Mouse (Mus musculus): ENCODE results near the gene Cdc14a. TPM values are rescaled to one million over a fixed set of nuclear protein-coding genes. Genes with fewer than 3 reads are reported as not detected.

Gene Cdc14a
- polyA plus RNA-seq, 1 experiment: 4.7 TPM

- no peak for TF ChIP-seq POLR2A (IDR thresholded peaks at IDR 0.05; ENCODE audit: low read depth, low read length)
- no peak for TF ChIP-seq CTCF (IDR thresholded peaks at IDR 0.05; ENCODE audit: extremely low read depth, insufficient read depth, insufficient read length, insufficient replicate concordance)
- Histone ChIP-seq H3K36me3 (ENCODE audit: control insufficient read depth, insufficient read depth, low read length) (peaks cover 6% of the 10 kb centered on the region), H3K27me3 (ENCODE audit: control insufficient read depth, insufficient read depth, low read length) (no peaks in the 10 kb centered on the region), H3K27ac (ENCODE audit: insufficient read depth, low read length) (no peak overlapping the region), H3K4me3 (ENCODE audit: extremely low read depth, insufficient read depth, insufficient read length) (no peak overlapping the region), H3K4me1 (ENCODE audit: control insufficient read depth, insufficient read depth, insufficient read length) (no peaks in the 10 kb centered on the region)
- WGBS: 95% methylated on average over 11 of the region's 11 CpGs
- DNase-seq (ENCODE audit: low read depth in 1 of 2, low spot score in 2 of 2): no peak
Measured at GRCm38 (mm10) chr3:116401436-116401835, 22.4 kb downstream of the Cdc14a start.

- 92% methylated on average over 22 of the region's 22 CpGs for WGBS
- H3K27ac ChIP-seq (ENCODE audit: insufficient read depth, low read length): no peak overlapping the region
- DNase-seq (ENCODE audit: low read depth in 1 of 2, low spot score in 2 of 2): no peak
- H3K27me3 ChIP-seq (ENCODE audit: control insufficient read depth, insufficient read depth, low read length): no peaks in the 10 kb centered on the region
- H3K4me1 ChIP-seq (ENCODE audit: control insufficient read depth, insufficient read depth, insufficient read length): no peaks in the 10 kb centered on the region; the same call in 1 of the 2 replicates
- no peak for TF ChIP-seq POLR2A (IDR thresholded peaks at IDR 0.05; ENCODE audit: low read depth, low read length)
- no peak for TF ChIP-seq CTCF (IDR thresholded peaks at IDR 0.05; ENCODE audit: extremely low read depth, insufficient read depth, insufficient read length, insufficient replicate concordance)
- peaks cover 6% of the 10 kb centered on the region for H3K36me3 ChIP-seq (ENCODE audit: control insufficient read depth, insufficient read depth, low read length)
- H3K4me3 ChIP-seq (ENCODE audit: extremely low read depth, insufficient read depth, insufficient read length): no peak overlapping the region
Measured at GRCm38 (mm10) chr3:116399349-116400090, 24.3 kb downstream of the Cdc14a start.

- TF ChIP-seq POLR2A (IDR thresholded peaks at IDR 0.05; ENCODE audit: low read depth, low read length) (no peak), CTCF (IDR thresholded peaks at IDR 0.05; ENCODE audit: extremely low read depth, insufficient read depth, insufficient read length, insufficient replicate concordance) (no peak)
- Histone ChIP-seq H3K27ac (ENCODE audit: insufficient read depth, low read length) (no peak overlapping the region), H3K4me1 (ENCODE audit: control insufficient read depth, insufficient read depth, insufficient read length) (no peaks in the 10 kb centered on the region; the same call in 1 of the 2 replicates), H3K36me3 (ENCODE audit: control insufficient read depth, insufficient read depth, low read length) (peaks cover 6% of the 10 kb centered on the region), H3K4me3 (ENCODE audit: extremely low read depth, insufficient read depth, insufficient read length) (no peak overlapping the region), H3K27me3 (ENCODE audit: control insufficient read depth, insufficient read depth, low read length) (no peaks in the 10 kb centered on the region)
- 46% methylated on average over 10 of the region's 10 CpGs for WGBS
- no peak for DNase-seq (ENCODE audit: low read depth in 1 of 2, low spot score in 2 of 2)
Measured at GRCm38 (mm10) chr3:116398543-116398942, 25.3 kb downstream of the Cdc14a start.

- H3K27me3 ChIP-seq (ENCODE audit: control insufficient read depth, insufficient read depth, low read length): no peaks in the 10 kb centered on the region
- peaks cover 5% of the 10 kb centered on the region for H3K36me3 ChIP-seq (ENCODE audit: control insufficient read depth, insufficient read depth, low read length)
- TF ChIP-seq CTCF (IDR thresholded peaks at IDR 0.05; ENCODE audit: extremely low read depth, insufficient read depth, insufficient read length, insufficient replicate concordance): no peak
- 89% methylated on average over 7 of the region's 7 CpGs for WGBS
- H3K4me1 ChIP-seq (ENCODE audit: control insufficient read depth, insufficient read depth, insufficient read length): no peaks in the 10 kb centered on the region; the same call in 1 of the 2 replicates
- DNase-seq (ENCODE audit: low read depth in 1 of 2, low spot score in 2 of 2): no peak
- no peak overlapping the region for H3K4me3 ChIP-seq (ENCODE audit: extremely low read depth, insufficient read depth, insufficient read length)
- H3K27ac ChIP-seq (ENCODE audit: insufficient read depth, low read length): no peak overlapping the region
Measured at GRCm38 (mm10) chr3:116397976-116398375, 25.9 kb downstream of the Cdc14a start.

- no peaks in the 10 kb centered on the region; the same call in 1 of the 2 replicates for H3K4me1 ChIP-seq (ENCODE audit: control insufficient read depth, insufficient read depth, insufficient read length)
- H3K4me3 ChIP-seq (ENCODE audit: extremely low read depth, insufficient read depth, insufficient read length): no peak overlapping the region
- TF ChIP-seq POLR2A (IDR thresholded peaks at IDR 0.05; ENCODE audit: low read depth, low read length) (no peak), CTCF (IDR thresholded peaks at IDR 0.05; ENCODE audit: extremely low read depth, insufficient read depth, insufficient read length, insufficient replicate concordance) (no peak)
- no peak for DNase-seq (ENCODE audit: low read depth in 1 of 2, low spot score in 2 of 2)
- no peaks in the 10 kb centered on the region for H3K27me3 ChIP-seq (ENCODE audit: control insufficient read depth, insufficient read depth, low read length)
- peaks cover 6% of the 10 kb centered on the region for H3K36me3 ChIP-seq (ENCODE audit: control insufficient read depth, insufficient read depth, low read length)
- WGBS: 93% methylated on average over 6 of the region's 6 CpGs
- H3K27ac ChIP-seq (ENCODE audit: insufficient read depth, low read length): no peak overlapping the region
Measured at GRCm38 (mm10) chr3:116397341-116397740, 26.5 kb downstream of the Cdc14a start.

GRCm38 (mm10) chr3:116396571-116396970, 27.3 kb downstream of the Cdc14a start:
- Histone ChIP-seq H3K27ac (ENCODE audit: insufficient read depth, low read length) (no peak overlapping the region), H3K4me1 (ENCODE audit: control insufficient read depth, insufficient read depth, insufficient read length) (no peaks in the 10 kb centered on the region; the same call in 1 of the 2 replicates), H3K27me3 (ENCODE audit: control insufficient read depth, insufficient read depth, low read length) (no peaks in the 10 kb centered on the region), H3K4me3 (ENCODE audit: extremely low read depth, insufficient read depth, insufficient read length) (no peak overlapping the region), H3K36me3 (ENCODE audit: control insufficient read depth, insufficient read depth, low read length) (peaks cover 8% of the 10 kb centered on the region)
- TF ChIP-seq POLR2A (IDR thresholded peaks at IDR 0.05; ENCODE audit: low read depth, low read length) (no peak), CTCF (IDR thresholded peaks at IDR 0.05; ENCODE audit: extremely low read depth, insufficient read depth, insufficient read length, insufficient replicate concordance) (no peak)
- 94% methylated on average over 3 of the region's 3 CpGs for WGBS
- no peak for DNase-seq (ENCODE audit: low read depth in 1 of 2, low spot score in 2 of 2)

- no peaks in the 10 kb centered on the region; the same call in 1 of the 2 replicates for H3K4me1 ChIP-seq (ENCODE audit: control insufficient read depth, insufficient read depth, insufficient read length)
- no peak for TF ChIP-seq POLR2A (IDR thresholded peaks at IDR 0.05; ENCODE audit: low read depth, low read length)
- TF ChIP-seq CTCF (IDR thresholded peaks at IDR 0.05; ENCODE audit: extremely low read depth, insufficient read depth, insufficient read length, insufficient replicate concordance): no peak
- H3K27ac ChIP-seq (ENCODE audit: insufficient read depth, low read length): no peak overlapping the region
- DNase-seq (ENCODE audit: low read depth in 1 of 2, low spot score in 2 of 2): no peak
- H3K4me3 ChIP-seq (ENCODE audit: extremely low read depth, insufficient read depth, insufficient read length): no peak overlapping the region
- H3K27me3 ChIP-seq (ENCODE audit: control insufficient read depth, insufficient read depth, low read length): no peaks in the 10 kb centered on the region
- peaks cover 11% of the 10 kb centered on the region for H3K36me3 ChIP-seq (ENCODE audit: control insufficient read depth, insufficient read depth, low read length)
- 86% methylated on average over 5 of the region's 5 CpGs for WGBS
Measured at GRCm38 (mm10) chr3:116394885-116395390, 28.9 kb downstream of the Cdc14a start.
